Mouse (Mus musculus) cortical plate, adult 2 months (tissue): ENCODE results near the gene Cspg4.

ENCODE experiments used
- CTCF ChIP-seq: fragments of 200-500 bp; IDR thresholded peaks from 2 replicates; pipeline ENCODE4 v1.5.1; 2011; ENCODE audit warnings: mild to moderate bottlenecking, control low read depth, low read length; ENCODE audit not compliant: insufficient read depth; ENCODE audit errors: extremely low read depth
- POLR2A ChIP-seq: fragments of 200-500 bp; IDR thresholded peaks from 2 replicates; pipeline ENCODE4 v1.6.1; 2011; ENCODE audit warnings: mild to moderate bottlenecking, low read length, control low read depth; ENCODE audit not compliant: insufficient read depth; ENCODE audit errors: extremely low read depth

- TF ChIP-seq POLR2A (no peak), CTCF (no peak)
Measured at GRCm38 (mm10) chr9:56881539-56882082, 16.8 kb downstream of the Cspg4 start.
